Mouse (Mus musculus) limb, embryonic 14.5 days (tissue): ENCODE results near the gene Cdc14b. TPM values are rescaled to one million over a fixed set of nuclear protein-coding genes. Genes with fewer than 3 reads are reported as not detected.

Experiments
- ATAC-seq: fragments of 200-750 bp; cut with Nextera tagmentation; 2 replicates; pipeline ENCODE4 v1.8.0; 2017; ENCODE audit warnings: low read depth, moderate number of reproducible peaks, moderate TSS enrichment; ENCODE audit not compliant: low FRiP score
- DNase-seq: peaks from one replicate; pipeline ENCODE4 v3.0.0-alpha.2; 2015; ENCODE audit warnings: low spot score
- H3K27ac ChIP-seq: fragments of 300-500 bp; sonication (generic); replicated peaks from 2 replicates; pipeline ENCODE4 v1.5.1; 2014; ENCODE audit warnings: low read depth, mild to moderate bottlenecking, low read length, moderate library complexity, mixed read lengths
- H3K27me3 ChIP-seq: fragments of 300-500 bp; sonication (generic); 2 replicates; pipeline ENCODE4 v1.6.1; 2014; ENCODE audit warnings: low read length, mixed read lengths; ENCODE audit not compliant: control insufficient read depth, insufficient read depth
- H3K36me3 ChIP-seq: fragments of 300-500 bp; sonication (generic); 2 replicates; pipeline ENCODE4 v1.6.1; 2014; ENCODE audit warnings: mild to moderate bottlenecking, low read length, moderate library complexity, mixed read lengths; ENCODE audit not compliant: control insufficient read depth, insufficient read depth
- H3K4me1 ChIP-seq: fragments of 300-500 bp; sonication (generic); 2 replicates; pipeline ENCODE4 v1.6.1; 2014; ENCODE audit warnings: antibody characterized with exemption, low read length, mixed read lengths; ENCODE audit not compliant: control insufficient read depth, insufficient read depth
- H3K4me2 ChIP-seq: fragments of 300-500 bp; sonication (generic); replicated peaks from 2 replicates; pipeline ENCODE4 v1.6.1; 2014; ENCODE audit warnings: low read depth, mild to moderate bottlenecking, low read length, moderate library complexity; ENCODE audit not compliant: severe bottlenecking
- H3K4me3 ChIP-seq: fragments of 300-500 bp; sonication (generic); replicated peaks from 2 replicates; pipeline ENCODE4 v1.5.1; 2014; ENCODE audit warnings: low read length
- H3K9ac ChIP-seq: fragments of 300-500 bp; sonication (generic); 2 replicates; pipeline ENCODE4 v1.6.1; 2014; ENCODE audit warnings: mild to moderate bottlenecking, low read depth, low read length, moderate library complexity; ENCODE audit not compliant: severe bottlenecking
- H3K9me3 ChIP-seq: fragments of 300-500 bp; sonication (generic); 2 replicates; pipeline ENCODE4 v1.6.1; 2016; ENCODE audit warnings: low read length; ENCODE audit not compliant: control insufficient read depth
- POLR2A ChIP-seq: fragments of 200-500 bp; IDR thresholded peaks from 2 replicates; pipeline ENCODE4 v1.8.0; 2012; ENCODE audit warnings: inconsistent platforms, mild to moderate bottlenecking, moderate library complexity, borderline replicate concordance; ENCODE audit not compliant: insufficient read depth, insufficient read length; ENCODE audit errors: extremely low read depth
- WGBS: fragments of 180-500 bp; shearing (Covaris S2); extraction: QIAGEN DNeasy Blood & Tissue Kit; methylation state at CpG from one replicate; pipeline ENCODE4 v1.1.7; 2014; 5-methylcytosine and 5-hydroxymethylcytosine counted together
- polyA plus RNA-seq, 2 experiments: library from polyadenylated mRNA; depleted of rRNA in 1 of 2; stranded (reverse) in 1 of 2; unstranded in 1 of 2; fragments of >200 nt; fragmentation: Nextera tagmentation in 1 of 2; extraction: Ambion mirVana in 1 of 2; gene quantifications; 2 replicates each; pipeline versions ENCODE4 v1.2.1 to v1.2.3; 2012 to 2014

The Cdc14b gene
- polyA plus RNA-seq, 2 experiments: 15.3 to 16.1 TPM

DNA sequence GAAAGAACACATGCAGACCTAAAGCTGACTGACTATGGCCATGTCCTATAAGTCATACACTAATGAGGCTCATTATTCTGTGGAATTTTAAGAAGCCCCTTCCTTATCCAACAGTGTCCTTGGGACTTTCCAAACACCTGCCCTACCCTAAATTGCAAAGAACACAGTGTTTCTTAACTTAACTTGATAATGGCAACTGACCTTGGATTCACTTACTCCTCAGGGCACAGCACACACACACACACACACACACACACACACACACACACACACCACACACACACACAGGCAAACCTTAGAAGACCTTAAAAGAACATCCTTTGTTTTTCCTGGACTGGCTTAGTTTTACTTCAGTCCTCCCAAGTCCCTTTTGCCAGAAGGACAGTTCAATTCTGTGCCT lies 21.4 kb downstream of the Cdc14b start:
- H3K9ac ChIP-seq: no peak overlapping the region

DNA sequence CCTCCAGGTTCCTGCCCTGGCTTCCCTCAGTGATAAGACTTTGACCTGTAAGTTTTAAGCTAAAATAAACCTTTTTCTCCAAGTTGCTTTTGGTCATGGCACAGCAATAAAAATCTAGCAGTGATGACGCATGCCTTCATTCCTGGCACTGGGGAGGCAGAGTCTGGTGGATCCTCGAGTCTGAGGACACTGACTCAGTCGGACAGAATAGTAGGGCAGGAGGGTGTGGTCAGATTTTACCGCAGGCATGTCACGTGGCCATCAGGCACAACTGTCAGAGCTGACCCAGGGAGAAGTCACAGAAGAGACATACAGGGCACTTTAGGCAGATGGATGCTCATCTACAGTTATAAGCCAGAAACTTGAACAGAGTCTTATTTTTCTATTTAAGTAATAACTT lies 22.9 kb downstream of the Cdc14b start:
- H3K9ac ChIP-seq: no peak overlapping the region
- WGBS: 76% methylated on average over 5 of the region's 5 CpGs
- H3K27ac ChIP-seq: no peak overlapping the region
- H3K9me3 ChIP-seq: no peaks in the 10 kb centered on the region
- H3K27me3 ChIP-seq: no peaks in the 10 kb centered on the region
- ATAC-seq: no peak
- H3K36me3 ChIP-seq: no peaks in the 10 kb centered on the region
- H3K4me1 ChIP-seq: peaks cover 4% of the 10 kb centered on the region; the same call in 1 of the 2 replicates
- no peak for TF ChIP-seq POLR2A
- no peak overlapping the region for H3K4me2 ChIP-seq
- no peak overlapping the region for H3K4me3 ChIP-seq
- no peak for DNase-seq

More for the DNA sequence above, 21.4 kb downstream of the Cdc14b start:
- no peak overlapping the region for H3K4me3 ChIP-seq
- H3K27ac ChIP-seq: no peak overlapping the region
- H3K36me3 ChIP-seq: no peaks in the 10 kb centered on the region
- ATAC-seq (no peak), DNase-seq (no peak)
- no peaks in the 10 kb centered on the region for H3K9me3 ChIP-seq
- peaks cover 6% of the 10 kb centered on the region; the same call in 1 of the 2 replicates for H3K4me1 ChIP-seq
- no peak overlapping the region for H3K4me2 ChIP-seq
- no peaks in the 10 kb centered on the region for H3K27me3 ChIP-seq
- TF ChIP-seq POLR2A: no peak

DNA sequence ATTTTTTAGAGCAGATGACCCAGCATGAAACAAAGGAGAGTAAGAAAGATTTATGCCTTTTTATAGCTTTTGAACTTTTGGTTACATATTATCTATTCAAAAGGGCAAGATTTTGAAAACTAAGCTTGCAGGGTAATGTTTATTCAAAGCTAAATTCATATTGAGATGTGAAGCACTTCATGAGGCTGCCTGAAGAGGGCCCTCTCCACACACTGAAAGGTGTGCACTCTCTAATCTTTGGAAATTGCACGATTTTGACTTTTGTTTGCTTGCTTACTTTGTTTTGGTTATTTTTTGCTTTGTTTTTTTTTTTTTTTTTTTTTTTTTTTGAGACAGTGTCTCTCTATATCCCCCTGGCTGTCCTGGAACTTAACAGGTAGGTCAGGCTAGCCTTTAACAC lies 24.7 kb downstream of the Cdc14b start:
- Histone ChIP-seq H3K4me2 (no peak overlapping the region), H3K27ac (no peak overlapping the region), H3K4me1 (peaks cover 4% of the 10 kb centered on the region; the same call in 1 of the 2 replicates), H3K9ac (no peak overlapping the region), H3K4me3 (no peak overlapping the region), H3K9me3 (no peaks in the 10 kb centered on the region), H3K27me3 (no peaks in the 10 kb centered on the region), H3K36me3 (no peaks in the 10 kb centered on the region)
- DNase-seq: no peak
- TF ChIP-seq POLR2A: no peak
- no peak for ATAC-seq
- 43% methylated on average over 1 of the region's 1 CpGs for WGBS

DNA sequence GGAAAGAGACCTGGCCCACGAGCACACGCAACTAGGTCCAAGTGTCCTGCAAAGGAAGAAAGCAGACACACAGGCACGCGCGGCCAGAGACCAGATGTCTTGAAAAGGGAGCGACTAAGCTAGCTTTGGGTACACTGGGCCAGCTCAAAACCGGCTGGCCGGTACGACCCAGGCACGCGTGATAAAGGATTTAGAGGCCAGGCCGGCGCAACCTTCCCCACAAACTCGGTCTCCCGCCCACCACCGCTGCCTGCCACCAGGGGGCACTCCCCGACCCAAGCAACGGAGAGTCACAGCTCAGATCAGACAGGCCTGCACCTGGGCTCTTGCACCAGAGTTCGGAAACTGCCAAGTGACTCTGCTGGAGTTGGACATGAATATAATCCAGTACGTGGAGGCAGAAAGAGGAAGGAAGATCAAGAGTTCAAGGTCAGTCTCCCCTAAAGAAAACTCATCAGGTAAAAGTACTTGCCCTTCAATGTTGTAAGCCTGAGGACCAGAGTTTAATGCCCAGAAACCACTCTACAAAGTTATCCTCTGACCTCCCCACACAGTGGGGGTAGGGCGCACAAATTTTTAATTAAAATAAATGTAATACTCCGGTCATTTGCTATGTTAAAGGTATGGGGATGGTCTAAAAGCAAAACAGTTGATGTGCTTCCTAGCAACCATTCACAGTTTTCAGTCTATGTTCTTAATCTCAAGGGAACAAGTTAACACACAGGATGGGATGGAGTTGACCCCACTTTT lies 26.1 kb downstream of the Cdc14b start:
- ATAC-seq: peak; percentile 87
- Histone ChIP-seq H3K27me3 (no peaks in the 10 kb centered on the region), H3K4me1 (peaks cover 4% of the 10 kb centered on the region; the same call in 1 of the 2 replicates), H3K27ac (peak overlapping the region; percentile 7; the same call in 1 of the 2 replicates), H3K4me2 (peak overlapping the region; percentile 98), H3K9ac (peak overlapping the region; percentile 64), H3K4me3 (peak overlapping the region; percentile 55), H3K9me3 (no peaks in the 10 kb centered on the region), H3K36me3 (no peaks in the 10 kb centered on the region)
- DNase-seq: peak; percentile 77
- WGBS: 9% methylated on average over 21 of the region's 22 CpGs
- TF ChIP-seq POLR2A: no peak

DNA sequence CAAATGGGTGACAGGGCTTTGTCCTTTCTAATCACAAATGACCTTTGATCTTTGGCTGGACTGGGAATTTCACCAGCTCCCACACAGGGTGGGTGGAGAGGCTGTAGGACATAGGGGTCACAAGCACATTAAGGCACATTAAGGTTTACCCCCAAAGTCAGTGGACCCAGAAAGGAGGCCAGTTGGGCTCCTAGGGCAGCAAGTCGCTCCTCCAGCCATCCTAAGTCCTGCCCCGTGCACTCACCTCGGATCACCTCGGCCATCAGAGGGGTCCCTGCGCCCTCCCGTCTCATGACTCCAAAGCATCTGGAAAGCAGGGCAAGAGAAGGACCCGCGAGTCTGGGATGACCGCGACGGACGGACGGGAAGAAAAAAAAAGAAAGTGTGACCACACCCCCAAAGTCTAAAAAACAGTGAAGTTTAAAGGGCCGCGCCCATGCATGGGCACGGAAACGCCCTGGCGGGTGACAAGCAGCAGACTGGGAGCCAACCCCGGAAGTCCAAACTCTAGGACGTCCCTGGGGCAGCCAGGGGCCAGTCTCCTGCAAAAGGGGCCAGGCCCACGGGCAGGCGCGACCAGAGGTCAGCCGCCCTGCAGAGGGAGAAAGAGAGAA lies 26.8 kb downstream of the Cdc14b start:
- 2% methylated on average over 24 of the region's 24 CpGs for WGBS
- Histone ChIP-seq H3K9me3 (no peaks in the 10 kb centered on the region), H3K4me2 (peak overlapping the region; percentile 98), H3K27me3 (no peaks in the 10 kb centered on the region), H3K9ac (peak overlapping the region; percentile 64), H3K4me1 (peaks cover 4% of the 10 kb centered on the region; the same call in 1 of the 2 replicates), H3K36me3 (no peaks in the 10 kb centered on the region), H3K4me3 (peak overlapping the region; percentile 55), H3K27ac (peak overlapping the region; percentile 7; the same call in 1 of the 2 replicates)
- no peak for TF ChIP-seq POLR2A
- ATAC-seq: peak; percentile 84
- DNase-seq: peak; percentile 30
